Mouse (Mus musculus) limb, embryonic 13.5 days (tissue): ENCODE results near the gene Fen1. TPM values are rescaled to one million over a fixed set of nuclear protein-coding genes. Genes with fewer than 3 reads are reported as not detected.

ENCODE experiments used
- microRNA-seq: library from miRNA; unstranded; fragments of <30 nt; microRNA quantifications from one replicate; pipeline ENCODE4, GENCODE M21; 2016
- polyA plus RNA-seq: library from polyadenylated mRNA; unstranded; fragments of >200 nt; fragmentation: Nextera tagmentation; extraction: Ambion mirVana; gene quantifications from 2 replicates; pipeline ENCODE4 v1.2.1, GENCODE M21; 2015

The Fen1 gene
- polyA plus RNA-seq, 1 experiment from 2014 or later, result 78.4 TPM

Small RNAs within 50 kb of the gene (microRNA-seq; reads per million reads assigned to microRNA genes)
- 0.70 reads per million for gene Mir6993

Other genes with a start within 250 kb of the Fen1 start
- 1,470 and 1,484 TPM in 2 replicates for gene Fth1, start 223.6 kb downstream of the Fen1 start, polyA plus RNA-seq
- 2.0 and 2.1 TPM in 2 replicates for gene Best1, start 202.5 kb downstream of the Fen1 start, polyA plus RNA-seq
- gene Rab3il1, start 202.5 kb downstream of the Fen1 start, polyA plus RNA-seq, result 40.6 and 45.2 TPM in 2 replicates
- 10.0 and 10.8 TPM in 2 replicates for gene Fads3, start 162.6 kb downstream of the Fen1 start, polyA plus RNA-seq
- gene Fads2, start 102.4 kb downstream of the Fen1 start, polyA plus RNA-seq, result 92.0 and 93.2 TPM in 2 replicates
- gene Fads1, start 21.3 kb downstream of the Fen1 start, polyA plus RNA-seq, result 115 and 119 TPM in 2 replicates
- gene Tmem258, start 155 bp downstream of the Fen1 start, polyA plus RNA-seq, result 475 and 492 TPM in 2 replicates
- 1.3 and 1.9 TPM in 2 replicates for gene Myrf, start 36.6 kb upstream of the Fen1 start, polyA plus RNA-seq
- gene Dagla, start 100.7 kb upstream of the Fen1 start, polyA plus RNA-seq, result 2.0 and 2.5 TPM in 2 replicates
- 0.69 and 1.1 TPM in 2 replicates for gene Syt7, start 184.9 kb upstream of the Fen1 start, polyA plus RNA-seq